Mouse (Mus musculus): ENCODE data around the gene R3hdm2.

Gene R3hdm2

GRCm38 (mm10) chr10:127425794-127426193 is 45.7 kb downstream of the R3hdm2 start:
- DNase-seq, result no peak

GRCm38 (mm10) chr10:127426670-127427069 is 46.5 kb downstream of the R3hdm2 start:
- peak; percentile 37 for DNase-seq

GRCm38 (mm10) chr10:127427107-127427506 is 47.0 kb downstream of the R3hdm2 start:
- DNase-seq, result no peak

- DNase-seq, result no peak
Observed at GRCm38 (mm10) chr10:127427987-127428386, 47.9 kb downstream of the R3hdm2 start.

GRCm38 (mm10) chr10:127429538-127429937 is 49.4 kb downstream of the R3hdm2 start:
- no peak for DNase-seq

GRCm38 (mm10) chr10:127432466-127432865 is 52.3 kb downstream of the R3hdm2 start:
- DNase-seq, result no peak

GRCm38 (mm10) chr10:127437354-127438113 is 57.4 kb downstream of the R3hdm2 start:
- no peak for DNase-seq

GRCm38 (mm10) chr10:127453701-127454100 is 73.6 kb downstream of the R3hdm2 start:
- no peak for DNase-seq

GRCm38 (mm10) chr10:127462411-127463096 is 82.4 kb downstream of the R3hdm2 start:
- no peak for DNase-seq

- DNase-seq, result peak; percentile 66
Observed at GRCm38 (mm10) chr10:127471281-127471988, 91.3 kb downstream of the R3hdm2 start.

- no peak for DNase-seq
Observed at GRCm38 (mm10) chr10:127472722-127473121, 92.6 kb downstream of the R3hdm2 start.

- no peak for DNase-seq
Observed at GRCm38 (mm10) chr10:127475175-127475574, 95.0 kb downstream of the R3hdm2 start.

GRCm38 (mm10) chr10:127476541-127476940 is 96.4 kb downstream of the R3hdm2 start:
- DNase-seq, result no peak

GRCm38 (mm10) chr10:127477301-127477700 is 97.2 kb downstream of the R3hdm2 start:
- DNase-seq, result no peak

GRCm38 (mm10) chr10:127479131-127479530 is 99.0 kb downstream of the R3hdm2 start:
- peak; percentile 43 for DNase-seq

- peak; percentile 82 for DNase-seq
Observed at GRCm38 (mm10) chr10:127480833-127481813, 101.0 kb downstream of the R3hdm2 start.

- DNase-seq, result no peak
Observed at GRCm38 (mm10) chr10:127485235-127485634, 105.1 kb downstream of the R3hdm2 start.

- DNase-seq, result no peak
Observed at GRCm38 (mm10) chr10:127488856-127489255, 108.7 kb downstream of the R3hdm2 start.

GRCm38 (mm10) chr10:127490160-127491127 is 110.3 kb downstream of the R3hdm2 start:
- DNase-seq, result no peak

GRCm38 (mm10) chr10:127491128-127491512 is 111.0 kb downstream of the R3hdm2 start:
- DNase-seq, result no peak

- no peak for DNase-seq
Observed at GRCm38 (mm10) chr10:127492118-127492517, 112.0 kb downstream of the R3hdm2 start.
